Mouse (Mus musculus) spleen, adult 2 months (tissue): ENCODE data around the gene Tbck.

Experiments
- CTCF ChIP-seq: fragments of 200-500 bp; IDR thresholded peaks from 2 replicates; pipeline ENCODE4 v1.5.1; 2011; ENCODE audit warnings: mild to moderate bottlenecking, inconsistent platforms; ENCODE audit not compliant: insufficient read depth, insufficient read length, insufficient replicate concordance; ENCODE audit errors: extremely low read depth
- POLR2A ChIP-seq: fragments of 200-500 bp; IDR thresholded peaks from 2 replicates; pipeline ENCODE4 v1.6.1; 2011; ENCODE audit warnings: low read depth, low read length, inconsistent platforms

- TF ChIP-seq CTCF: no peak
- no peak for TF ChIP-seq POLR2A
Observed at GRCm38 (mm10) chr3:132815497-132816326, 131.8 kb downstream of the Tbck start.
